Mouse (Mus musculus) heart, embryonic 12.5 days (tissue): ENCODE results near the gene Hoxd10. TPM values are rescaled to one million over a fixed set of nuclear protein-coding genes. Genes with fewer than 3 reads are reported as not detected.

ENCODE experiments used
- ATAC-seq: fragments of 200-750 bp; cut with Nextera tagmentation; 2 replicates; pipeline ENCODE4 v1.8.0; 2017; ENCODE audit warnings: moderate TSS enrichment, moderate library complexity; ENCODE audit not compliant: insufficient number of reproducible peaks, low FRiP score
- H3K27ac ChIP-seq: fragments of 300-500 bp; sonication (generic); 2 replicates; pipeline ENCODE4 v1.5.1; 2016; ENCODE audit warnings: mild to moderate bottlenecking, moderate library complexity; ENCODE audit not compliant: poor library complexity, severe bottlenecking
- H3K27me3 ChIP-seq: fragments of 300-500 bp; sonication (generic); replicated peaks from 2 replicates; pipeline ENCODE4 v1.6.1; 2016; ENCODE audit warnings: mild to moderate bottlenecking, moderate library complexity
- H3K36me3 ChIP-seq: fragments of 300-500 bp; sonication (generic); 2 replicates; pipeline ENCODE4 v1.6.1; 2016; ENCODE audit warnings: mild to moderate bottlenecking, moderate library complexity
- H3K4me1 ChIP-seq: fragments of 300-500 bp; sonication (generic); replicated peaks from 2 replicates; pipeline ENCODE4 v1.6.1; 2016; ENCODE audit warnings: mild to moderate bottlenecking
- H3K4me2 ChIP-seq: fragments of 300-500 bp; sonication (generic); 2 replicates; pipeline ENCODE4 v1.6.1; 2016; ENCODE audit warnings: mild to moderate bottlenecking, moderate library complexity
- H3K4me3 ChIP-seq: fragments of 300-500 bp; sonication (generic); 2 replicates; pipeline ENCODE4 v1.5.1; 2016; ENCODE audit warnings: mild to moderate bottlenecking
- H3K9ac ChIP-seq: fragments of 300-500 bp; sonication (generic); 2 replicates; pipeline ENCODE4 v1.6.1; 2016; ENCODE audit warnings: mild to moderate bottlenecking, moderate library complexity
- H3K9me3 ChIP-seq: fragments of 300-500 bp; sonication (generic); replicated peaks from 2 replicates; pipeline ENCODE4 v1.6.1; 2016; ENCODE audit warnings: mild to moderate bottlenecking, moderate library complexity
- WGBS: fragments of 180-500 bp; shearing (Covaris S2); methylation state at CpG from one replicate; pipeline ENCODE4 v1.1.7; 2016; 5-methylcytosine and 5-hydroxymethylcytosine counted together
- polyA plus RNA-seq: library from polyadenylated mRNA; unstranded; fragments of >200 nt; fragmentation: Nextera tagmentation; extraction: Ambion mirVana; gene quantifications from 2 replicates; pipeline ENCODE4 v1.2.1, GENCODE M21; 2016

The Hoxd10 gene
- polyA plus RNA-seq, 1 experiment from 2014 or later = not detected

DNA sequence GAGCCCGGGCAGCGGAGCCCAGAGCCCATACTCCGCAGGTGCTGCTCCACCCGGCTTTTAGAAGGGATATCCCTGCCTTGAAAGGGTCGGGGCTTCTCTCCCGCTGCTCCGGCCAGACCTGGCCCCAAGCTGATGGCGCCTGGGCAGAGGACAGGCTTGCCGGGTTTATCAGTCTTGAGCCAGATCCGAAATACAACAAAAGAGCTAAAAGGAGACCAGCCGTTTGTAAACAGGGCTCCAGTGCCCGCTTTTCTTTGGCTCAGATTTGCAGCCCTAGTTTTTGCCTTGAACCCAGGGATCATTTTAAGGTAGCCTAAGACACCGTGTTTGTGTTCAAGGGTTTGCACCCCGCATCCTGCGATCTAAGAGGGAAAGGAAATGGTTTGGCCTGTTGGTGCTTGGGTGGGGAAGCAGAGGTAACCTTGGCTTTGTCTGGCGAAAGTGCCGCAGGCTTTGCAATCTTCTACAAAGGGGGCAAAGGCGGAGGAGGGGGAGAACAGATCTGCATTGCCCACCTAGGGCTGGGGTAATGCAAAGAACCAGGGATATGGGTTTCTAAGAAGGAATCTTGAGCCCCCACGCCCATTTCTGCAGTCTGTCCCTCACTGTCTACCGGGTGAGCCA lies 1.2 kb downstream of the Hoxd10 start:
- Histone ChIP-seq H3K4me3 (0 out of 2 replicates have a peak overlapping the region, but pooled peaks have one; percentile 1), H3K27me3 (peaks cover 90% of the 10 kb centered on the region), H3K9me3 (no peaks in the 10 kb centered on the region), H3K4me1 (peaks cover 10% of the 10 kb centered on the region; the same call in 1 of the 2 replicates), H3K4me2 (no peak overlapping the region), H3K9ac (no peak overlapping the region), H3K36me3 (no peaks in the 10 kb centered on the region), H3K27ac (no peak overlapping the region)
- under 1% methylated on average over 20 of the region's 20 CpGs for WGBS
- ATAC-seq = no peak

DNA sequence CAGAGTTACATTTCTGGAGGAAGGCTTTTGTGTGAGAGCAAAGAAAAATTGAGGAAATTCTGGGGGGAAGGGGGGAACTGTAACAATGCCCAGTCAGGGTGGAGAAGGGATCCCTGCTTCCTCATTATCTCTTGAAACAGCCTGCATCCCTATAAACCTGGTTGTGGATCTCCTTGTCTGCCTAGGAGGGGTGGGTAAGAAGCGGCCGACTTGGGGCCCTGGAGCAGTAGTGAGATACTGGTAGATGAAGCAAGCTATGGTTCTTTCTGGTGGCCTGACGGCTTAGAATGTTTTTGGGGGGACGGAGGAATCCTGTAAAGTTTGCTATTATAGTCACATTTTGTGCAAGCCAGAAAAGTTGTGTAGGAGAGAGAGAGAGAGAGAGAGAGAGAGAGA lies 1.7 kb downstream of the Hoxd10 start:
- Histone ChIP-seq H3K4me3 (no peak overlapping the region), H3K4me2 (no peak overlapping the region), H3K27ac (no peak overlapping the region), H3K9me3 (no peaks in the 10 kb centered on the region), H3K27me3 (peaks cover 91% of the 10 kb centered on the region), H3K36me3 (no peaks in the 10 kb centered on the region), H3K4me1 (peaks cover 15% of the 10 kb centered on the region; the same call in 1 of the 2 replicates), H3K9ac (no peak overlapping the region)
- no peak for ATAC-seq
- WGBS = 6% methylated on average over 4 of the region's 4 CpGs

DNA sequence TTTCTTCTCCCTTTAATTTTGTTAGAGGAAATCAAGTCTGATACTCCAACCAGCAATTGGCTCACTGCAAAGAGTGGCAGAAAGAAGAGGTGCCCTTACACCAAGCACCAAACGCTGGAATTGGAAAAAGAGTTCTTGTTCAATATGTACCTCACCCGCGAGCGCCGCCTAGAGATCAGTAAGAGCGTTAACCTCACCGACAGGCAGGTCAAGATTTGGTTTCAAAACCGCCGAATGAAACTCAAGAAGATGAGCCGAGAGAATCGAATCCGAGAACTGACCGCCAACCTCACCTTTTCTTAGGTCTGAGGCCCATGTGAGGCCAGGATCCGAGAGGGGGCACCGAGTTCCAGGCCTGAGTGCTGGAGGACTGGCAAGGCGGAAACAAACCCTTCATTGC lies 2.3 kb downstream of the Hoxd10 start:
- H3K4me1 ChIP-seq = peaks cover 17% of the 10 kb centered on the region; the same call in 1 of the 2 replicates
- no peak overlapping the region for H3K4me2 ChIP-seq
- H3K4me3 ChIP-seq = no peak overlapping the region
- H3K9me3 ChIP-seq = no peaks in the 10 kb centered on the region
- peaks cover 94% of the 10 kb centered on the region for H3K27me3 ChIP-seq
- no peaks in the 10 kb centered on the region for H3K36me3 ChIP-seq
- no peak overlapping the region for H3K27ac ChIP-seq
- no peak for ATAC-seq
- WGBS = 2% methylated on average over 16 of the region's 16 CpGs
- no peak overlapping the region for H3K9ac ChIP-seq

DNA sequence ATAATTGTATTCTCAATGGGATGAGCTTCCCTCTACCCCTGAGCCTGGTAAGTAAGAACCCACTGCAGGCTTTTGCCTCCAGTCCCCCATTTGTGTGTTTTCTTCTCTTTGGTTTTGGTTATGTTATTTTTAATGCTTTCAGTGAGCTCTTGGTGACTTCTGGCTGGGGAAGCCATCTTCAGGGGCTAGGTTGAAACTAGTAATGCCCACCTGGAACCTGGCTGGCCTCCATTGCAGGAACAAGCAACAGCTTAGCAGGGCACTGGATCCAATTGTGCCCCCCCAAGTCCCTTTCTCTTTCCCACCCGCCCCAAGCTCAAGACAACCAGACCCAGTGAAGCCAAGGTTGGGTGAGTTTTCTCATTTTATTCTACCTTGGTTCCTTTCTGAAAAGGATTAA lies 3.7 kb downstream of the Hoxd10 start:
- no peak overlapping the region for H3K9ac ChIP-seq
- WGBS = 11% methylated on average over 1 of the region's 1 CpGs
- no peaks in the 10 kb centered on the region for H3K9me3 ChIP-seq
- no peak overlapping the region for H3K4me3 ChIP-seq
- H3K4me2 ChIP-seq = no peak overlapping the region
- H3K36me3 ChIP-seq = no peaks in the 10 kb centered on the region
- H3K27ac ChIP-seq = no peak overlapping the region
- ATAC-seq = no peak
- peaks cover 17% of the 10 kb centered on the region; the same call in 1 of the 2 replicates for H3K4me1 ChIP-seq
- H3K27me3 ChIP-seq = peaks cover 96% of the 10 kb centered on the region

DNA sequence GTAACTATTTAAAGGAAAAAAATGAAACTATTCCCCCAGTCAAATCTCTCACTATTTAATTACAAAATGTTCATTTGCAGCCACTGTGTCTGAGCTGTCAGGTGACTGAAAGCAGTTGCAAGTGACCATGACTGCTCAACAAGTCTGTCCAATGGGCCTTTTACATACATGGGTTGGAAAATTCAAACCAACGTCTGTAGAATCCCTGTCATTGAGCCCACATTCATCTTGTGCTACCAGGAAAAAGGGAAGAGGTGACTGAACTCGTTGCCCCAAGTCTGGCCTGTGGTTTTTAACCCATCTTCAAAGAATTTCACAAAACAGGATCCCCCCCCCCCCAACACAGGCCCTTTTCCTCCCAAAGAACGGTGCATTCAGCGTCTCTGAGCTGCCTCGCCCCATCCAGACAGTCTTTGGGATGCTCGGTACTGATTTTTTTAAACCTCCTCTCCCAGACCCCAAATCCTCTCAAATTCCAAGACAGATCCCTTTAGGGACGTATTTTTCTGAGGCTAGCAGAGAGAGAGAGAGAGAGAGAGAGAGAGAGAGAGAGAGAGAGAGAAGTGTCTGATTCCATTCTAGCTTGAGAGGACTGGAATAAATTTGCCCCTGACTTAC lies 4.2 kb downstream of the Hoxd10 start:
- H3K9ac ChIP-seq = no peak overlapping the region
- H3K27me3 ChIP-seq = peaks cover 100% of the 10 kb centered on the region
- no peak overlapping the region for H3K4me2 ChIP-seq
- no peak for ATAC-seq
- H3K36me3 ChIP-seq = no peaks in the 10 kb centered on the region
- no peak overlapping the region for H3K4me3 ChIP-seq
- H3K9me3 ChIP-seq = no peaks in the 10 kb centered on the region
- H3K4me1 ChIP-seq = peaks cover 17% of the 10 kb centered on the region; the same call in 1 of the 2 replicates
- no peak overlapping the region for H3K27ac ChIP-seq
- under 1% methylated on average over 7 of the region's 7 CpGs for WGBS

DNA sequence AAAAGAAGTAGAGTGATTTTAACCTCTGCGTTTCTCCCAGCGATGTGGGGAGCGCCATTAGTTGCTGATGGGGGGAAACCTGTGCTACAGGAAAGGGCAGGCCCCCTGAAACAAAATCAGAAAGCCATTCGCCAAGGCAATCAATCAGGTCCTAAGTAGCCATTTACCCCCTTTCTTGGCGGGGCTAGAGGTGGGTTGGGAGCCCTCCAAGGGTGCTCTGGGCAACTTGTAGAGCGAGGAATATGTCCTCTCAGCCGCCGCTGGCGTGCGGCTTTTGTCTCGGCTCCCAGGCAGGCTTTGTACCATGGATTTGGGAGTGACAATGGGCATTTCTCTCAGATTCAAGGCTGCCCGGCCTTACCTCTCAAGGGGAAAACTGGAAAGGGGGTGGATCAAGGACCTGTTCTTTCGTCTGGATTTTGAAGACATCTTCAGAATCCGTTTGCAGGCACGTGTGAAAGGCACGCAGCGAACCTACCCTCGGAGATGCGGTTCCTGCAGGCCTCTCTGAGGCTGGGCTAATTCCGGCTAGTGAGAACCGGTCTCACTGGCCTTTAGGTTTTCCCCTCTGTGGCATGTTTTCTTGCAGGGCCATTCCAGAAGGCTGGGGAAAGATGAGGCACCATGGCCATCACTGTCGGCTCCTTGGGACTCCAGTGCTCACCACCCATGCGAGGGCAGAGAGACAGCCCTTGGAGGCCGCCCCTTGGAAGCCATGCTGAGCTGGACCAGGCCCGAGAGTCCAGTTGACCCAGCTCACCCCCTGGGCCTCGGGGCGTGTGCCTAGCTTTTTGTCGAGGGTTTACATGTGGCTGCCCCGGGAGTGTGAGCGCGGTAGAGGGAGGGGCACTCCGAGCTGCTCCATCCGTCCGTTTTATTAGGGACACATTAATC lies 5.0 kb downstream of the Hoxd10 start:
- H3K9ac ChIP-seq = no peak overlapping the region
- H3K4me1 ChIP-seq = peaks cover 14% of the 10 kb centered on the region; the same call in 1 of the 2 replicates
- ATAC-seq = no peak
- H3K4me3 ChIP-seq = no peak overlapping the region
- peaks cover 97% of the 10 kb centered on the region for H3K27me3 ChIP-seq
- H3K4me2 ChIP-seq = no peak overlapping the region
- H3K9me3 ChIP-seq = no peaks in the 10 kb centered on the region
- H3K36me3 ChIP-seq = no peaks in the 10 kb centered on the region
- H3K27ac ChIP-seq = no peak overlapping the region
- WGBS = 2% methylated on average over 34 of the region's 34 CpGs

DNA sequence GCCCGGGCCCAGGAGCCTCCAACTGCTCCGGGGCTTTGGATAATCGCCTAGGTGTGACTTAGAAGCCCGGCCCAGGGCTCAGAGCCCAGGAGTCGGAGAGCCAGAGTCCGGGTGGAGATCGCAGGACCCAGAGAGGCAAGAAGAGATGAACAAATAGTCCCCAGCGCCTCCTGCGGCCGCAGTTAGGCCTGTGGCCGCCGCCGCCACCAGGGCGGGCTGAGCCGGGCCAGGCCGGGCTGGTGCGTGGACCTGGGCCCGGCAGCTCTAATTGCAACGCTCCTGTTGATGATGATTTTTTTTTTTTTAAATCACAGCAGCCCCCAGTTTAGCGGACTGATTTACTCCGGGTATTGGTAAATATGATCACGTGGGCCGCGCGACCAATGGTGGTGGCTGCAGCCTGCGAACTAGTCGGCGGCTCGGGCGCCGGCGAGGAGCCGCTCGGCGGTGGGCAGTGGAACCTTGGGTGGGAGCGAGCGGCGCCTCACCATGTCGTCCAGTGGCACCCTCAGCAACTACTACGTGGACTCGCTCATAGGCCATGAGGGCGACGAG lies 5.9 kb downstream of the Hoxd10 start, which contains the start of gene Hoxd9:
Hoxd9 (plus strand) TSS at position 161 of the 555 bp plus-strand sequence.
- peak within 1 kb of the TSS; percentile 63 for H3K4me2 ChIP-seq
- 0 out of 2 replicates have a peak within 1 kb of the TSS, but pooled peaks have one; percentile 34 for H3K9ac ChIP-seq
- H3K4me3 ChIP-seq = peak within 1 kb of the TSS; percentile 34
- no peaks in the 10 kb centered on the region for H3K9me3 ChIP-seq
- no peak within 1 kb of the TSS for H3K27ac ChIP-seq
- H3K27me3 ChIP-seq = peaks cover 93% of the 10 kb centered on the region
- peaks cover 14% of the 10 kb centered on the region; the same call in 1 of the 2 replicates for H3K4me1 ChIP-seq
- 0 out of 2 replicates have a peak, but pooled peaks have one; percentile 41 for ATAC-seq
- no peaks in the 10 kb centered on the region for H3K36me3 ChIP-seq
- under 1% methylated on average over 43 of the region's 43 CpGs for WGBS

DNA sequence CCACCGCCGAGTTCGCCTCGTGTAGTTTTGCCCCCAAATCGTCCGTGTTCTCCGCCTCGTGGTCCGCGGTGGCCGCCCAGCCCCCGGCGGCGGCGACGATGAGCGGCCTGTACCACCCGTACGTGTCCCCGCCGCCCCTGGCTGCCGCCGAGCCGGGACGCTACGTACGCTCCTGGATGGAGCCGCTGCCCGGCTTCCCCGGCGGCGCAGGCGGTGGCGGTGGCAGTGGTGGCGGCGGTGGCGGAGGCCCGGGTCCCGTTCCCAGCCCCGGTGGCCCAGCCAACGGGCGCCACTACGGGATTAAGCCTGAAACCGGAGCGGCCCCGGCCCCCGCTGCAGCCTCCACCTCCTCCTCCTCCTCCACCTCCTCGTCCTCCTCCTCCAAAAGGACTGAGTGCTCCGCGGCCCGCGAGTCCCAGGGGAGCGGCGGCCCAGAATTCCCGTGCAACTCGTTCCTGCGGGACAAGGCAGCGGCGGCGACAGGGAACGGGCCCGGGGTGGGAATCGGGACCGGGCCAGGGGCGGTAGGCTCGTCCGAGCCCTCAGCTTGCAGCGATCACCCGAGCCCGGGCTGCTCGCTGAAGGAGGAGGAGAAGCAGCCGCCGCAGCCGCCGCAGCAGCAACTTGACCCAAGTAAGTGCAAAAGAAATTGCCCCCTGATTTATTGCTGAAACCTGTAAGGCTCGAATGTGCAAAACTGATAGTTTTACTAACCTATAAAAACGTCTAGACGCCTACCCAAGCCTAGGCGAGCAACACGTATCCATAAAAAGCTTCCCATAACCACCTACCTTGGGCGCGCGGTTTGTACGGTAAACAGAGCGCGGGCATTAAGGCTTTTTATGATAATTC lies 6.7 kb downstream of the Hoxd10 start:
- under 1% methylated on average over 85 of the region's 86 CpGs for WGBS
- Histone ChIP-seq H3K4me2 (peak overlapping the region; percentile 63), H3K9ac (0 out of 2 replicates have a peak overlapping the region, but pooled peaks have one; percentile 34), H3K4me3 (peak overlapping the region; percentile 34), H3K36me3 (no peaks in the 10 kb centered on the region), H3K27me3 (peaks cover 92% of the 10 kb centered on the region), H3K9me3 (no peaks in the 10 kb centered on the region), H3K27ac (no peak overlapping the region), H3K4me1 (peaks cover 14% of the 10 kb centered on the region; the same call in 1 of the 2 replicates)
- ATAC-seq = peak; percentile 39; the same call in 1 of the 2 replicates

DNA sequence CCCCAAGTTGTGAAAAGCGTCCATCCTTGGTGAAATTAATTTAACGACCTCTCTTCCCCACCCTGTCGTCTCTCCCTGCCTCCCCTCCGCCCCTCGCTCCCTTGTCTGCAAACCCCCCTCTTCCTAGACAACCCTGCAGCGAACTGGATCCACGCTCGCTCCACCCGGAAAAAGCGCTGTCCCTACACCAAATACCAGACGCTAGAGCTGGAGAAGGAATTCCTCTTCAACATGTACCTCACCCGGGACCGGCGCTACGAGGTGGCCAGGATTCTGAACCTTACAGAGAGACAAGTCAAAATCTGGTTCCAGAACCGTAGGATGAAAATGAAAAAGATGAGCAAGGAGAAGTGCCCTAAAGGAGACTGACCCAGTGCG lies 7.3 kb downstream of the Hoxd10 start:
- no peaks in the 10 kb centered on the region for H3K36me3 ChIP-seq
- H3K27me3 ChIP-seq = peaks cover 92% of the 10 kb centered on the region
- H3K27ac ChIP-seq = no peak overlapping the region
- H3K9me3 ChIP-seq = no peaks in the 10 kb centered on the region
- no peak overlapping the region for H3K9ac ChIP-seq
- 2% methylated on average over 17 of the region's 17 CpGs for WGBS
- no peak overlapping the region for H3K4me2 ChIP-seq
- peaks cover 14% of the 10 kb centered on the region; the same call in 1 of the 2 replicates for H3K4me1 ChIP-seq
- no peak for ATAC-seq
- H3K4me3 ChIP-seq = no peak overlapping the region
